Mouse (Mus musculus): Measurements from ENCODE around the gene Hk1. TPM values are rescaled to one million over a fixed set of nuclear protein-coding genes. Genes with fewer than 3 reads are reported as not detected.
A peak's percentile ranks its signal among the peaks of the same experiment; 100 is the strongest.

Gene Hk1
- 67.5 and 68.2 TPM in 2 replicates for polyA plus RNA-seq (2015; fragmentation: Nextera tagmentation; extraction: Ambion mirVana)

GRCm38 (mm10) chr10:62379808-62380207, at the start of gene Hk1:
TSS of gene Hk1 (minus strand) at chr10:62379908.
- no peak for ATAC-seq (ENCODE audit: low FRiP score, low TSS enrichment)
- Histone ChIP-seq H3K4me3 (ENCODE audit: low read length) (no peak within 1 kb of the TSS), H3K27me3 (ENCODE audit: insufficient read depth, low read length) (no peaks in the 10 kb centered on the region), H3K4me2 (replicated peaks; ENCODE audit: low read depth, low read length) (no peak within 1 kb of the TSS), H3K9me3 (ENCODE audit: low read length) (no peaks in the 10 kb centered on the region), H3K4me1 (ENCODE audit: insufficient read depth, low read length) (no peaks in the 10 kb centered on the region), H3K36me3 (ENCODE audit: insufficient read depth, low read length) (no peaks in the 10 kb centered on the region), H3K27ac (ENCODE audit: low read length) (no peak within 1 kb of the TSS), H3K9ac (replicated peaks; ENCODE audit: low read length) (no peak within 1 kb of the TSS)
- 100% methylated on average over 1 of the region's 1 CpGs for WGBS

- no peak overlapping the region for H3K4me3 ChIP-seq (ENCODE audit: low read length)
These were observed 45.6 kb upstream of the Hk1 start for GRCm38 (mm10) chr10:62425081-62425871.

GRCm38 (mm10) chr10:62422255-62422654, 42.5 kb upstream of the Hk1 start, which contains the start of gene Hkdc1:
TSS of gene Hkdc1 (minus strand) at chr10:62422491.
- no peak within 1 kb of the TSS for H3K9ac ChIP-seq (replicated peaks; ENCODE audit: low read length)
- 0 out of 2 replicates have a peak within 1 kb of the TSS, but pooled peaks have one; percentile 1 for H3K4me2 ChIP-seq (replicated peaks; ENCODE audit: low read depth, low read length)
- ATAC-seq (ENCODE audit: low FRiP score, low TSS enrichment), result peak; percentile 71

More at GRCm38 (mm10) chr10:62425081-62425871, 45.6 kb upstream of the Hk1 start:
- WGBS, result 44% methylated on average over 9 of the region's 9 CpGs
- no peaks in the 10 kb centered on the region for H3K4me1 ChIP-seq (ENCODE audit: insufficient read depth, low read length)
- ATAC-seq (ENCODE audit: low FRiP score, low TSS enrichment), result peak; percentile 59; the same call in 1 of the 2 replicates
- no peaks in the 10 kb centered on the region for H3K9me3 ChIP-seq (ENCODE audit: low read length)
- H3K27ac ChIP-seq (ENCODE audit: low read length), result peak overlapping the region; percentile 18; the same call in 1 of the 2 replicates
- peaks cover 22% of the 10 kb centered on the region for H3K36me3 ChIP-seq (ENCODE audit: insufficient read depth, low read length)
- H3K9ac ChIP-seq (replicated peaks; ENCODE audit: low read length), result no peak overlapping the region
- no peaks in the 10 kb centered on the region for H3K27me3 ChIP-seq (ENCODE audit: insufficient read depth, low read length)
- H3K4me2 ChIP-seq (replicated peaks; ENCODE audit: low read depth, low read length), result no peak overlapping the region

GRCm38 (mm10) chr10:62421127-62421526, 41.4 kb upstream of the Hk1 start:
- ATAC-seq (ENCODE audit: low FRiP score, low TSS enrichment), result no peak
- no peak overlapping the region for H3K4me3 ChIP-seq (ENCODE audit: low read length)
- H3K4me1 ChIP-seq (ENCODE audit: insufficient read depth, low read length), result no peaks in the 10 kb centered on the region
- no peak overlapping the region for H3K4me2 ChIP-seq (replicated peaks; ENCODE audit: low read depth, low read length)
- no peak overlapping the region for H3K9ac ChIP-seq (replicated peaks; ENCODE audit: low read length)
- H3K27ac ChIP-seq (ENCODE audit: low read length), result no peak overlapping the region
- H3K9me3 ChIP-seq (ENCODE audit: low read length), result no peaks in the 10 kb centered on the region
- H3K27me3 ChIP-seq (ENCODE audit: insufficient read depth, low read length), result no peaks in the 10 kb centered on the region
- WGBS, result 92% methylated on average over 3 of the region's 3 CpGs
- no peaks in the 10 kb centered on the region for H3K36me3 ChIP-seq (ENCODE audit: insufficient read depth, low read length)

More at GRCm38 (mm10) chr10:62422255-62422654, 42.5 kb upstream of the Hk1 start, which contains the start of gene Hkdc1:
- 51% methylated on average over 15 of the region's 15 CpGs for WGBS
- no peaks in the 10 kb centered on the region for H3K9me3 ChIP-seq (ENCODE audit: low read length)
- no peak within 1 kb of the TSS for H3K4me3 ChIP-seq (ENCODE audit: low read length)
- no peaks in the 10 kb centered on the region for H3K27me3 ChIP-seq (ENCODE audit: insufficient read depth, low read length)
- H3K27ac ChIP-seq (ENCODE audit: low read length), result no peak within 1 kb of the TSS
- no peaks in the 10 kb centered on the region for H3K36me3 ChIP-seq (ENCODE audit: insufficient read depth, low read length)
- no peaks in the 10 kb centered on the region for H3K4me1 ChIP-seq (ENCODE audit: insufficient read depth, low read length)

- H3K27ac ChIP-seq (ENCODE audit: low read length), result no peak overlapping the region
- H3K4me1 ChIP-seq (ENCODE audit: insufficient read depth, low read length), result no peaks in the 10 kb centered on the region
- H3K27me3 ChIP-seq (ENCODE audit: insufficient read depth, low read length), result no peaks in the 10 kb centered on the region
- 54% methylated on average over 6 of the region's 6 CpGs for WGBS
- H3K4me2 ChIP-seq (replicated peaks; ENCODE audit: low read depth, low read length), result no peak overlapping the region
- no peaks in the 10 kb centered on the region for H3K36me3 ChIP-seq (ENCODE audit: insufficient read depth, low read length)
- no peak overlapping the region for H3K4me3 ChIP-seq (ENCODE audit: low read length)
- no peaks in the 10 kb centered on the region for H3K9me3 ChIP-seq (ENCODE audit: low read length)
- ATAC-seq (ENCODE audit: low FRiP score, low TSS enrichment), result no peak
- H3K9ac ChIP-seq (replicated peaks; ENCODE audit: low read length), result no peak overlapping the region
These were observed 40.7 kb upstream of the Hk1 start for GRCm38 (mm10) chr10:62420399-62420798.

- no peak for ATAC-seq (ENCODE audit: low FRiP score, low TSS enrichment)
- H3K27me3 ChIP-seq (ENCODE audit: insufficient read depth, low read length), result no peaks in the 10 kb centered on the region
- no peaks in the 10 kb centered on the region for H3K36me3 ChIP-seq (ENCODE audit: insufficient read depth, low read length)
- no peak overlapping the region for H3K27ac ChIP-seq (ENCODE audit: low read length)
- 79% methylated on average over 5 of the region's 5 CpGs for WGBS
- no peaks in the 10 kb centered on the region for H3K9me3 ChIP-seq (ENCODE audit: low read length)
- no peak overlapping the region for H3K4me3 ChIP-seq (ENCODE audit: low read length)
- H3K9ac ChIP-seq (replicated peaks; ENCODE audit: low read length), result no peak overlapping the region
- peaks cover under 1% of the 10 kb centered on the region; the same call in 1 of the 2 replicates for H3K4me1 ChIP-seq (ENCODE audit: insufficient read depth, low read length)
- H3K4me2 ChIP-seq (replicated peaks; ENCODE audit: low read depth, low read length), result no peak overlapping the region
These were observed 39.7 kb upstream of the Hk1 start for GRCm38 (mm10) chr10:62419422-62419821.

- Histone ChIP-seq H3K4me2 (replicated peaks; ENCODE audit: low read depth, low read length) (no peak overlapping the region), H3K27me3 (ENCODE audit: insufficient read depth, low read length) (no peaks in the 10 kb centered on the region), H3K9me3 (ENCODE audit: low read length) (no peaks in the 10 kb centered on the region), H3K4me1 (ENCODE audit: insufficient read depth, low read length) (peaks cover 3% of the 10 kb centered on the region; the same call in 1 of the 2 replicates), H3K36me3 (ENCODE audit: insufficient read depth, low read length) (no peaks in the 10 kb centered on the region), H3K27ac (ENCODE audit: low read length) (no peak overlapping the region), H3K9ac (replicated peaks; ENCODE audit: low read length) (no peak overlapping the region), H3K4me3 (ENCODE audit: low read length) (no peak overlapping the region)
- ATAC-seq (ENCODE audit: low FRiP score, low TSS enrichment), result no peak
- 50% methylated on average over 7 of the region's 7 CpGs for WGBS
These were observed 39.2 kb upstream of the Hk1 start for GRCm38 (mm10) chr10:62418831-62419356.

- peak; percentile 36 for ATAC-seq (ENCODE audit: low FRiP score, low TSS enrichment)
- WGBS, result 38% methylated on average over 4 of the region's 4 CpGs
- H3K27me3 ChIP-seq (ENCODE audit: insufficient read depth, low read length), result no peaks in the 10 kb centered on the region
- H3K4me3 ChIP-seq (ENCODE audit: low read length), result no peak overlapping the region
- H3K9ac ChIP-seq (replicated peaks; ENCODE audit: low read length), result no peak overlapping the region
- H3K4me1 ChIP-seq (ENCODE audit: insufficient read depth, low read length), result peaks cover 12% of the 10 kb centered on the region
- H3K9me3 ChIP-seq (ENCODE audit: low read length), result no peaks in the 10 kb centered on the region
- no peaks in the 10 kb centered on the region for H3K36me3 ChIP-seq (ENCODE audit: insufficient read depth, low read length)
- no peak overlapping the region for H3K4me2 ChIP-seq (replicated peaks; ENCODE audit: low read depth, low read length)
- H3K27ac ChIP-seq (ENCODE audit: low read length), result peak overlapping the region; percentile 81
These were observed 33.9 kb upstream of the Hk1 start for GRCm38 (mm10) chr10:62413606-62413982.

GRCm38 (mm10) chr10:62412906-62413605, 33.3 kb upstream of the Hk1 start:
- Histone ChIP-seq H3K4me3 (ENCODE audit: low read length) (no peak overlapping the region), H3K27me3 (ENCODE audit: insufficient read depth, low read length) (no peaks in the 10 kb centered on the region), H3K9ac (replicated peaks; ENCODE audit: low read length) (0 out of 2 replicates have a peak overlapping the region, but pooled peaks have one; percentile 7), H3K27ac (ENCODE audit: low read length) (peak overlapping the region; percentile 81), H3K4me2 (replicated peaks; ENCODE audit: low read depth, low read length) (no peak overlapping the region), H3K4me1 (ENCODE audit: insufficient read depth, low read length) (peaks cover 12% of the 10 kb centered on the region), H3K9me3 (ENCODE audit: low read length) (no peaks in the 10 kb centered on the region), H3K36me3 (ENCODE audit: insufficient read depth, low read length) (no peaks in the 10 kb centered on the region)
- peak; percentile 68 for ATAC-seq (ENCODE audit: low FRiP score, low TSS enrichment)
- WGBS, result 14% methylated on average over 8 of the region's 8 CpGs
